Mouse (Mus musculus) hindbrain, embryonic 12.5 days (tissue): ENCODE data around the gene Tlr8. TPM values are rescaled to one million over a fixed set of nuclear protein-coding genes. Genes with fewer than 3 reads are reported as not detected.
A peak's percentile ranks its signal among the peaks of the same experiment; 100 is the strongest.

Source experiments
- ATAC-seq: fragments of 200-750 bp; cut with Nextera tagmentation; 2 replicates; pipeline ENCODE4 v1.8.0; 2017; ENCODE audit warnings: moderate TSS enrichment; ENCODE audit not compliant: low FRiP score
- H3K27ac ChIP-seq: fragments of 300-500 bp; sonication (generic); 2 replicates; pipeline ENCODE4 v1.5.1; 2016; ENCODE audit warnings: mild to moderate bottlenecking
- H3K27me3 ChIP-seq: fragments of 300-500 bp; sonication (generic); 2 replicates; pipeline ENCODE4 v1.6.1; 2016; ENCODE audit warnings: mild to moderate bottlenecking
- H3K36me3 ChIP-seq: fragments of 300-500 bp; sonication (generic); 2 replicates; pipeline ENCODE4 v1.6.1; 2016; ENCODE audit warnings: mild to moderate bottlenecking
- H3K4me1 ChIP-seq: fragments of 300-500 bp; sonication (generic); 2 replicates; pipeline ENCODE4 v1.6.1; 2016
- H3K4me2 ChIP-seq: fragments of 300-500 bp; sonication (generic); replicated peaks from 2 replicates; pipeline ENCODE4 v1.6.1; 2016; ENCODE audit warnings: mild to moderate bottlenecking
- H3K4me3 ChIP-seq: fragments of 300-500 bp; sonication (generic); 2 replicates; pipeline ENCODE4 v1.5.1; 2016; ENCODE audit warnings: mild to moderate bottlenecking
- H3K9ac ChIP-seq: fragments of 300-500 bp; sonication (generic); 2 replicates; pipeline ENCODE4 v1.6.1; 2016; ENCODE audit warnings: mild to moderate bottlenecking, moderate library complexity
- H3K9me3 ChIP-seq: fragments of 300-500 bp; sonication (generic); replicated peaks from 2 replicates; pipeline ENCODE4 v1.6.1; 2016; ENCODE audit warnings: mild to moderate bottlenecking
- WGBS: fragments of 180-500 bp; shearing (Covaris S2); methylation state at CpG from one replicate; pipeline ENCODE4 v1.1.7; 2016; 5-methylcytosine and 5-hydroxymethylcytosine counted together
- polyA plus RNA-seq: library from polyadenylated mRNA; unstranded; fragments of >200 nt; fragmentation: Nextera tagmentation; extraction: Ambion mirVana; gene quantifications from 2 replicates; pipeline ENCODE4 v1.2.1, GENCODE M21; 2016

Gene Tlr8
- polyA plus RNA-seq, 1 experiment from 2014 or later, result 0.27 TPM

- Histone ChIP-seq H3K27ac (no peak overlapping the region), H3K4me3 (no peak overlapping the region), H3K9ac (no peak overlapping the region), H3K27me3 (peaks cover 5% of the 10 kb centered on the region), H3K36me3 (no peaks in the 10 kb centered on the region), H3K4me1 (no peaks in the 10 kb centered on the region), H3K9me3 (no peaks in the 10 kb centered on the region), H3K4me2 (no peak overlapping the region)
- no peak for ATAC-seq
- WGBS, result 92% methylated on average over 5 of the region's 5 CpGs
Measured at GRCm38 (mm10) chrX:167226570-167226969, 37.6 kb downstream of the Tlr8 start.

- Histone ChIP-seq H3K36me3 (no peaks in the 10 kb centered on the region), H3K4me1 (peaks cover 11% of the 10 kb centered on the region; the same call in 1 of the 2 replicates), H3K27me3 (peaks cover 17% of the 10 kb centered on the region), H3K9me3 (no peaks in the 10 kb centered on the region), H3K4me2 (no peak overlapping the region), H3K4me3 (no peak overlapping the region), H3K27ac (0 out of 2 replicates have a peak overlapping the region, but pooled peaks have one; percentile 48), H3K9ac (no peak overlapping the region)
- 30% methylated on average over 8 of the region's 8 CpGs for WGBS
- peak; percentile 42; the same call in 1 of the 2 replicates for ATAC-seq
Measured at GRCm38 (mm10) chrX:167212707-167213106, 51.4 kb downstream of the Tlr8 start.

GRCm38 (mm10) chrX:167211871-167212555 lies 52.1 kb downstream of the Tlr8 start:
- ATAC-seq, result no peak
- Histone ChIP-seq H3K36me3 (no peaks in the 10 kb centered on the region), H3K4me2 (no peak overlapping the region), H3K27ac (0 out of 2 replicates have a peak overlapping the region, but pooled peaks have one; percentile 48), H3K4me3 (no peak overlapping the region), H3K9me3 (no peaks in the 10 kb centered on the region), H3K27me3 (peaks cover 17% of the 10 kb centered on the region), H3K4me1 (peaks cover 11% of the 10 kb centered on the region; the same call in 1 of the 2 replicates), H3K9ac (no peak overlapping the region)
- WGBS, result 47% methylated on average over 9 of the region's 9 CpGs

GRCm38 (mm10) chrX:167210319-167210728 lies 53.8 kb downstream of the Tlr8 start:
- Histone ChIP-seq H3K9me3 (no peaks in the 10 kb centered on the region), H3K27ac (peak overlapping the region; percentile 96; the same call in 1 of the 2 replicates), H3K4me1 (peaks cover 11% of the 10 kb centered on the region; the same call in 1 of the 2 replicates), H3K27me3 (peaks cover 17% of the 10 kb centered on the region), H3K4me3 (no peak overlapping the region), H3K9ac (no peak overlapping the region), H3K4me2 (peak overlapping the region; percentile 49), H3K36me3 (no peaks in the 10 kb centered on the region)
- no peak for ATAC-seq
- WGBS, result 40% methylated on average over 6 of the region's 6 CpGs

- Histone ChIP-seq H3K9ac (peak overlapping the region; percentile 57; the same call in 1 of the 2 replicates), H3K4me2 (peak overlapping the region; percentile 49), H3K4me3 (peak overlapping the region; percentile 57), H3K9me3 (no peaks in the 10 kb centered on the region), H3K27me3 (peaks cover 17% of the 10 kb centered on the region), H3K4me1 (peaks cover 11% of the 10 kb centered on the region; the same call in 1 of the 2 replicates), H3K27ac (peak overlapping the region; percentile 96), H3K36me3 (no peaks in the 10 kb centered on the region)
- WGBS, result 60% methylated on average over 8 of the region's 8 CpGs
- no peak for ATAC-seq
Measured at GRCm38 (mm10) chrX:167209828-167210227, 54.3 kb downstream of the Tlr8 start.

GRCm38 (mm10) chrX:167208978-167209754 lies 55.0 kb downstream of the Tlr8 start, which contains the start of gene Tmsb4x:
Tmsb4x (minus strand) TSS chrX:167209315.
- 22% methylated on average over 34 of the region's 39 CpGs for WGBS
- peak; percentile 89 for ATAC-seq

GRCm38 (mm10) chrX:167208506-167208820 lies 55.7 kb downstream of the Tlr8 start:
- H3K4me3 ChIP-seq, result peak overlapping the region; percentile 57
- no peaks in the 10 kb centered on the region for H3K9me3 ChIP-seq
- H3K36me3 ChIP-seq, result no peaks in the 10 kb centered on the region
- H3K27ac ChIP-seq, result peak overlapping the region; percentile 96
- no peak for ATAC-seq
- peak overlapping the region; percentile 8; the same call in 1 of the 2 replicates for H3K4me2 ChIP-seq
- peaks cover 11% of the 10 kb centered on the region; the same call in 1 of the 2 replicates for H3K4me1 ChIP-seq
- peaks cover 19% of the 10 kb centered on the region for H3K27me3 ChIP-seq
- H3K9ac ChIP-seq, result peak overlapping the region; percentile 88
- 23% methylated on average over 16 of the region's 16 CpGs for WGBS

More at GRCm38 (mm10) chrX:167208978-167209754, 55.0 kb downstream of the Tlr8 start, which contains the start of gene Tmsb4x:
- Histone ChIP-seq H3K4me3 (peak within 1 kb of the TSS; percentile 57), H3K27me3 (peaks cover 19% of the 10 kb centered on the region), H3K9ac (peak within 1 kb of the TSS; percentile 88), H3K27ac (peak within 1 kb of the TSS; percentile 96), H3K9me3 (no peaks in the 10 kb centered on the region), H3K4me2 (peak within 1 kb of the TSS; percentile 49), H3K36me3 (no peaks in the 10 kb centered on the region), H3K4me1 (peaks cover 11% of the 10 kb centered on the region; the same call in 1 of the 2 replicates)

GRCm38 (mm10) chrX:167207741-167208505 lies 56.2 kb downstream of the Tlr8 start:
- H3K4me2 ChIP-seq, result peak overlapping the region; percentile 59
- H3K4me1 ChIP-seq, result peaks cover 11% of the 10 kb centered on the region; the same call in 1 of the 2 replicates
- H3K36me3 ChIP-seq, result no peaks in the 10 kb centered on the region
- ATAC-seq, result no peak
- peak overlapping the region; percentile 88 for H3K9ac ChIP-seq
- peak overlapping the region; percentile 96 for H3K27ac ChIP-seq
- peaks cover 19% of the 10 kb centered on the region for H3K27me3 ChIP-seq
- peak overlapping the region; percentile 57 for H3K4me3 ChIP-seq
- H3K9me3 ChIP-seq, result no peaks in the 10 kb centered on the region
- WGBS, result 22% methylated on average over 23 of the region's 25 CpGs

- ATAC-seq, result no peak
- H3K36me3 ChIP-seq, result no peaks in the 10 kb centered on the region
- WGBS, result 48% methylated on average over 8 of the region's 8 CpGs
- no peak overlapping the region for H3K4me3 ChIP-seq
- peaks cover 28% of the 10 kb centered on the region for H3K27me3 ChIP-seq
- no peaks in the 10 kb centered on the region for H3K9me3 ChIP-seq
- H3K4me1 ChIP-seq, result 0 out of 2 replicates have a peak, but pooled peaks cover 7% of the 10 kb centered on the region
- H3K9ac ChIP-seq, result no peak overlapping the region
- peak overlapping the region; percentile 35; the same call in 1 of the 2 replicates for H3K27ac ChIP-seq
- H3K4me2 ChIP-seq, result peak overlapping the region; percentile 59
Measured at GRCm38 (mm10) chrX:167205813-167206520, 58.2 kb downstream of the Tlr8 start.

GRCm38 (mm10) chrX:167201365-167201764 lies 62.8 kb downstream of the Tlr8 start:
- Histone ChIP-seq H3K36me3 (no peaks in the 10 kb centered on the region), H3K4me3 (no peak overlapping the region), H3K4me2 (no peak overlapping the region), H3K9ac (no peak overlapping the region), H3K9me3 (no peaks in the 10 kb centered on the region), H3K27me3 (peaks cover 36% of the 10 kb centered on the region), H3K4me1 (no peaks in the 10 kb centered on the region), H3K27ac (no peak overlapping the region)
- ATAC-seq, result no peak
- WGBS, result 94% methylated on average over 2 of the region's 2 CpGs

GRCm38 (mm10) chrX:167195228-167195649 lies 68.9 kb downstream of the Tlr8 start:
- Histone ChIP-seq H3K4me2 (no peak overlapping the region), H3K9me3 (no peaks in the 10 kb centered on the region), H3K4me1 (no peaks in the 10 kb centered on the region), H3K27me3 (peaks cover 22% of the 10 kb centered on the region), H3K36me3 (no peaks in the 10 kb centered on the region), H3K4me3 (no peak overlapping the region), H3K9ac (no peak overlapping the region), H3K27ac (no peak overlapping the region)
- WGBS, result 68% methylated on average over 2 of the region's 2 CpGs
- ATAC-seq, result no peak
